ENCODE assay signal across 29 mouse cellular contexts in the genomic region with DNA sequence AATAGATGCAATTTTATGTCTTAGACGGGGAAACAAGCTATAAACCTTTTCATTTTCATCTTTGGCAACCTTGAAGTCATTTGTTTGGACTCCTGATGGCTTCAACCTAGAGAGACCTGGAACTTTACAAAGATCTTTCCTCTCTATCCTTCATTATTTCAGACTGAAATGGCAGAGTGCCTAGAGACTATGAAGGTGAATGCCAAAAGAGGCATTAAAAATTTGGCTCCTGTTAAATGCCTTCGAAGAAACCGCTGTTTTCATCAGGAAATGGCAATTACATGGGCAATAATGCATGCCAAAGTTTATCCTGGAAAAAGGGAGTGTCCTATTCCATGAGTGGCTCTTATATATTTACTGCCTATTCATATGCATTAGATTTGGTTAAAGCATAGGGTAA.
DNase-seq lines count a peak whose midpoint lies in the region; ATAC-seq and TF ChIP-seq lines count a peak whose summit lies in the region.
"Had no signal": no experiment of that assay in that cellular context is flagged by ENCODE, and none has a peak within 500 bp of the region (broad histone marks: within the 10 kb centered on the region; RNA-seq: fewer than 3 reads in every experiment).

No protein-coding gene starts in this region.

- H3K4me3 ChIP-seq in hindbrain, postnatal 0 days (ENCODE audit: low read length) = no peak overlapping the region
- no peak overlapping the region for H3K4me3 ChIP-seq in hindbrain, embryonic 11.5 days (ENCODE audit: low read depth, low read length)
- H3K4me3 ChIP-seq: embryonic facial prominence, embryonic 12.5 days; erythroblast, embryonic 14.5 days; forebrain, embryonic 12.5 days; gastrocnemius, adult 2 months; heart, embryonic 12.5 days; heart, embryonic 15.5 days; hindbrain, embryonic 10.5 days had no signal

- H3K27me3 ChIP-seq in hindbrain, postnatal 0 days (ENCODE audit: insufficient read depth, low read length) = no peaks in the 10 kb centered on the region
- no peaks in the 10 kb centered on the region for H3K27me3 ChIP-seq in hindbrain, embryonic 11.5 days (ENCODE audit: control insufficient read depth, insufficient read depth, low read length)
- H3K27me3 ChIP-seq: CH12.LX; embryonic facial prominence, embryonic 12.5 days; forebrain, embryonic 12.5 days; heart, embryonic 12.5 days; heart, embryonic 15.5 days; Patski had no signal

- DNase-seq in cerebellum, postnatal 10 days = peak; percentile 52 to 62
- DNase-seq in cerebellum, adult 11 months = no peak
- DNase-seq in hindbrain, postnatal 0 days (ENCODE audit: low spot score) = peak; percentile 39
- DNase-seq in hindbrain, embryonic 11.5 days (ENCODE audit: low spot score) = no peak
- DNase-seq in brain, adult 2 months (ENCODE audit: low read depth, low spot score) = peak; percentile 25
- DNase-seq in heart, adult 9 months (ENCODE audit: low spot score in 2 of 2) = no peak
- DNase-seq: adrenal gland, postnatal 10 days; adrenal gland, postnatal 36 days; B cell, adult 2 months; cerebellum, adult 18-20 months; cerebellum, adult 9-11 months; gastrocnemius, adult 2 months; gastrocnemius, postnatal 14 days; heart, adult 11 months; heart, postnatal 10 days; heart, postnatal 36 days; kidney, adult 11 months; kidney, adult 8-10 months had no signal

- TF ChIP-seq CTCF in hindbrain, postnatal 0 days (IDR thresholded peaks at IDR 0.05; ENCODE audit: low read depth) = no peak

- no peak overlapping the region for H3K27ac ChIP-seq in hindbrain, postnatal 0 days
- no peak overlapping the region for H3K27ac ChIP-seq in hindbrain, embryonic 11.5 days (ENCODE audit: low read depth, low read length)
- H3K27ac ChIP-seq: embryonic facial prominence, embryonic 12.5 days; forebrain, embryonic 12.5 days; gastrocnemius, adult 2 months; heart, embryonic 15.5 days; hindbrain, embryonic 10.5 days; hindbrain, embryonic 14.5 days had no signal

- 51% methylated on average over 3 of the region's 3 CpGs for WGBS in hindbrain, postnatal 0 days
- 86% methylated on average over 3 of the region's 3 CpGs for WGBS in hindbrain, embryonic 11.5 days

- H3K9me3 ChIP-seq in hindbrain, postnatal 0 days (ENCODE audit: low read length) = no peaks in the 10 kb centered on the region
- no peaks in the 10 kb centered on the region for H3K9me3 ChIP-seq in hindbrain, embryonic 11.5 days (ENCODE audit: control insufficient read depth, low read length)
- H3K9me3 ChIP-seq: embryonic facial prominence, embryonic 12.5 days; forebrain, embryonic 12.5 days; G1E; heart, embryonic 12.5 days; heart, embryonic 15.5 days; hindbrain, embryonic 10.5 days had no signal

- no peak for ATAC-seq in hindbrain, postnatal 0 days
- ATAC-seq in hindbrain, embryonic 11.5 days (ENCODE audit: low FRiP score) = no peak
- ATAC-seq: forebrain, embryonic 16.5 days; Patski had no signal

- H3K4me1 ChIP-seq in hindbrain, postnatal 0 days (ENCODE audit: insufficient read depth, low read length) = no peaks in the 10 kb centered on the region
- H3K4me1 ChIP-seq in hindbrain, embryonic 11.5 days (replicated peaks; ENCODE audit: control insufficient read depth, insufficient read depth, low read length) = no peaks in the 10 kb centered on the region
- H3K4me1 ChIP-seq: embryonic facial prominence, embryonic 12.5 days; heart, embryonic 15.5 days; hindbrain, embryonic 10.5 days had no signal

- no peaks in the 10 kb centered on the region for H3K36me3 ChIP-seq in hindbrain, postnatal 0 days (ENCODE audit: insufficient read depth, low read length)
- no peaks in the 10 kb centered on the region for H3K36me3 ChIP-seq in hindbrain, embryonic 11.5 days (ENCODE audit: control insufficient read depth, insufficient read depth, low read length)
- H3K36me3 ChIP-seq: embryonic facial prominence, embryonic 12.5 days; forebrain, embryonic 12.5 days; G1E; heart, embryonic 12.5 days; heart, embryonic 15.5 days; hindbrain, embryonic 10.5 days had no signal

- no peak overlapping the region for H3K9ac ChIP-seq in hindbrain, postnatal 0 days (replicated peaks; ENCODE audit: low read length)
- no peak overlapping the region for H3K9ac ChIP-seq in hindbrain, embryonic 11.5 days (ENCODE audit: low read depth, low read length)
- H3K9ac ChIP-seq: embryonic facial prominence, embryonic 12.5 days; forebrain, embryonic 12.5 days; heart, embryonic 12.5 days; heart, embryonic 15.5 days; hindbrain, embryonic 14.5 days had no signal

- no peak overlapping the region for H3K4me2 ChIP-seq in hindbrain, postnatal 0 days (ENCODE audit: low read depth, low read length)
- H3K4me2 ChIP-seq in hindbrain, embryonic 11.5 days (replicated peaks; ENCODE audit: low read depth, low read length) = no peak overlapping the region
- H3K4me2 ChIP-seq: embryonic facial prominence, embryonic 12.5 days; forebrain, embryonic 12.5 days; heart, embryonic 12.5 days; heart, embryonic 15.5 days; hindbrain, embryonic 14.5 days had no signal

Comparison
In these comparisons a context has a peak if more than half of its experiments do, and no peak if none do; other contexts are left out.
1. DNase-seq: peak in cerebellum, postnatal 10 days (2 of 2), hindbrain, postnatal 0 days (single experiment) and brain, adult 2 months (single experiment); none in cerebellum, adult 11 months (single experiment), hindbrain, embryonic 11.5 days (single experiment) and heart, adult 9 months (0 of 2).